Mouse (Mus musculus): ENCODE measurements around the gene Amotl1.

DNA sequence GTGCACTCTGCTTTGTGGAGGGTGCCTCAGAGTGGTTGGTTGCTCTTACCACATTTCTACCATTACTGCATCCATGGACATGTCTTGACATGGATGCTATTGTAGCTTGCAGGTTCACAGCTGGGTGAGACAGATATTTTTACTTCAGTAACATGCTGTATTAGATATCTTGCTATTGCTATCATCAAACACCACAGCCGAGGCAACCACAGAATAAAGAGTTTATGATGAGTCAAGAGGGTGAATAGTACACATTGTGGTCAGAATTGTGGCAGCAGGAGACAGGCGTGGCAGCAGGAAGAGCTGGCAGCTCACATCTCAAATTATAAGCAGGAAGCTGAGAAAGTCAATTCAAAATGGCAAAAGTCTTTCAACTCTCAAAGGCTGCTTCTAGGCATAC is 76.4 kb downstream of the Amotl1 start:
- TF ChIP-seq CTCF (conservative IDR thresholded peaks at IDR 0.05; ENCODE audit: low read length): no peak
- TF ChIP-seq NANOG (IDR thresholded peaks at IDR 0.05; ENCODE audit: borderline replicate concordance, low read length): no peak
- TF ChIP-seq POU5F1 (IDR thresholded peaks at IDR 0.05; ENCODE audit: borderline replicate concordance, low read length): no peak

All from E14TG2a.4 (cell line).